Mouse (Mus musculus) ES-E14 (cell line): ENCODE results near the gene Rbm26.

ENCODE experiments used
- HCFC1 ChIP-seq: IDR thresholded peaks from 2 replicates; pipeline ENCODE4 v1.6.1; 2012; ENCODE audit warnings: low read length, inconsistent platforms, borderline replicate concordance; ENCODE audit not compliant: insufficient read depth
- MAFK ChIP-seq: IDR thresholded peaks from 2 replicates; pipeline ENCODE4 v1.6.1; 2014; ENCODE audit warnings: mild to moderate bottlenecking, low read depth, low read length, inconsistent platforms; ENCODE audit not compliant: insufficient read depth
- ZC3H11A ChIP-seq: IDR thresholded peaks from 2 replicates; pipeline ENCODE4 v1.6.1; 2012; ENCODE audit warnings: low read depth, mild to moderate bottlenecking, inconsistent platforms, low read length, borderline replicate concordance

GRCm38 (mm10) chr14:105219525-105220376 is 42.6 kb upstream of the Rbm26 start:
- no peak for TF ChIP-seq ZC3H11A
- TF ChIP-seq MAFK = no peak
- no peak for TF ChIP-seq HCFC1
